19 mouse cellular contexts compared by ENCODE assay signal in genomic region chr7:128766696-128767095, GRCm38 (mm10). TPM values are rescaled to one million over a fixed set of nuclear protein-coding genes. Genes with fewer than 3 reads are reported as not detected.
DNase-seq lines count a peak whose midpoint lies in the region; ATAC-seq and TF ChIP-seq lines count a peak whose summit lies in the region.
"Had no signal": no experiment of that assay in that cellular context is flagged by ENCODE, and none has a peak within 500 bp of the region (broad histone marks: within the 10 kb centered on the region; RNA-seq: fewer than 3 reads in every experiment).

No protein-coding gene starts in this region.

- DNase-seq in forebrain, embryonic 14.5 days (ENCODE audit: low spot score): peak; percentile 5
- DNase-seq in heart, postnatal 4 days: peak; percentile 20
- no peak for DNase-seq in heart, postnatal 14 days
- DNase-seq in MN1 (ENCODE audit: low spot score): peak; percentile 24
- peak; percentile 6 for DNase-seq in brain, embryonic 14.5 days (ENCODE audit: low read depth)
- no peak for DNase-seq in kidney, adult 8-10 months
- DNase-seq: adrenal gland, adult 2 months; forebrain, postnatal 0 days; gastrocnemius, postnatal 36 days; kidney, adult 9 months; kidney, postnatal 25 days; liver, embryonic 13.5 days; right cerebral cortex, adult 18-20 months; thymus, postnatal 36 days had no signal

- TF ChIP-seq POLR2A in brain, embryonic 14.5 days (IDR thresholded peaks at IDR 0.05; ENCODE audit: borderline replicate concordance, extremely low read depth, insufficient read depth, insufficient read length, poor library complexity, severe bottlenecking): no peak

- intact Hi-C loops in heart, postnatal 14 days (cut with DNase I): no loop called here

- no peaks in the 10 kb centered on the region for H3K27me3 ChIP-seq in forebrain, embryonic 14.5 days (replicated peaks; ENCODE audit: control insufficient read depth, insufficient read depth, low read length)
- no peaks in the 10 kb centered on the region for H3K27me3 ChIP-seq in forebrain, embryonic 16.5 days (replicated peaks; ENCODE audit: control insufficient read depth, insufficient read depth, low read length)
- H3K27me3 ChIP-seq: embryonic facial prominence, embryonic 13.5 days; liver, embryonic 13.5 days; lung, embryonic 15.5 days had no signal

- no peaks in the 10 kb centered on the region for H3K4me1 ChIP-seq in forebrain, embryonic 14.5 days (ENCODE audit: control insufficient read depth, insufficient read depth, low read length)
- H3K4me1 ChIP-seq in forebrain, embryonic 16.5 days (replicated peaks; ENCODE audit: control insufficient read depth, insufficient read depth, low read length): no peaks in the 10 kb centered on the region
- H3K4me1 ChIP-seq: embryonic facial prominence, embryonic 13.5 days; liver, embryonic 13.5 days; lung, embryonic 15.5 days had no signal

- H3K9me3 ChIP-seq in forebrain, embryonic 14.5 days (replicated peaks; ENCODE audit: control insufficient read depth, low read length): no peaks in the 10 kb centered on the region
- H3K9me3 ChIP-seq in forebrain, embryonic 16.5 days (ENCODE audit: control insufficient read depth, low read length): no peaks in the 10 kb centered on the region
- H3K9me3 ChIP-seq: embryonic facial prominence, embryonic 13.5 days; liver, embryonic 13.5 days; lung, embryonic 15.5 days had no signal

- TF ChIP-seq CTCF in brain, embryonic 14.5 days (IDR thresholded peaks at IDR 0.05; ENCODE audit: borderline replicate concordance, extremely low read depth, insufficient read depth, insufficient read length): no peak

- no peak overlapping the region for H3K27ac ChIP-seq in forebrain, embryonic 14.5 days (ENCODE audit: low read depth, low read length)
- H3K27ac ChIP-seq in forebrain, embryonic 16.5 days (ENCODE audit: low read length): no peak overlapping the region
- H3K27ac ChIP-seq: embryonic facial prominence, embryonic 13.5 days; liver, embryonic 13.5 days; lung, embryonic 15.5 days; macrophage had no signal

- ATAC-seq in forebrain, embryonic 14.5 days: no peak
- ATAC-seq in forebrain, embryonic 16.5 days: no peak
- ATAC-seq: forebrain, postnatal 0 days had no signal

- H3K9ac ChIP-seq in forebrain, embryonic 14.5 days (ENCODE audit: low read length): no peak overlapping the region
- no peak overlapping the region for H3K9ac ChIP-seq in forebrain, embryonic 16.5 days (replicated peaks; ENCODE audit: low read depth, low read length)
- H3K9ac ChIP-seq: embryonic facial prominence, embryonic 13.5 days; forebrain, postnatal 0 days; liver, embryonic 13.5 days; lung, embryonic 15.5 days had no signal

- H3K4me2 ChIP-seq in forebrain, embryonic 14.5 days (ENCODE audit: low read length): no peak overlapping the region
- H3K4me2 ChIP-seq in forebrain, embryonic 16.5 days (ENCODE audit: low read length): no peak overlapping the region
- H3K4me2 ChIP-seq: embryonic facial prominence, embryonic 13.5 days; liver, embryonic 13.5 days; lung, embryonic 15.5 days; midbrain, embryonic 11.5 days had no signal

- H3K36me3 ChIP-seq in forebrain, embryonic 14.5 days (ENCODE audit: control insufficient read depth, insufficient read depth, low read length): peaks cover 86% of the 10 kb centered on the region
- H3K36me3 ChIP-seq in forebrain, embryonic 16.5 days (ENCODE audit: control insufficient read depth, insufficient read depth): peaks cover 50% of the 10 kb centered on the region

- H3K4me3 ChIP-seq in forebrain, embryonic 14.5 days (ENCODE audit: low read depth, low read length): no peak overlapping the region
- H3K4me3 ChIP-seq in forebrain, embryonic 16.5 days (replicated peaks; ENCODE audit: low read length): no peak overlapping the region
- H3K4me3 ChIP-seq: embryonic facial prominence, embryonic 13.5 days; liver, embryonic 13.5 days; lung, embryonic 15.5 days had no signal

RNA-seq across cellular contexts. Expression of gene Sec23ip, which starts 22.0 kb away (rescaled TPM):
- 30.6 and 34.7 TPM in 2 replicates for polyA plus RNA-seq in forebrain, embryonic 14.5 days (2014; fragmentation: Nextera tagmentation; extraction: Ambion mirVana)
- polyA plus RNA-seq in forebrain, embryonic 16.5 days (2015; fragmentation: Nextera tagmentation; extraction: Ambion mirVana): 37.5 and 38.6 TPM in 2 replicates
- 10 to 100 TPM; 34.9 to 36.3 TPM for total RNA-seq in heart, postnatal 4 days (2021)
- total RNA-seq in heart, postnatal 14 days (2021): 10 to 100 TPM; 27.7 to 31.6 TPM
- polyA plus RNA-seq in brain, embryonic 14.5 days (2012; rRNA removed): 22.9 and 35.9 TPM in 2 replicates

RNA-seq across cellular contexts. Expression of gene Mcmbp, which starts 26.4 kb away (rescaled TPM):
- 55.6 and 58.1 TPM in 2 replicates for polyA plus RNA-seq in forebrain, embryonic 14.5 days (2014; fragmentation: Nextera tagmentation; extraction: Ambion mirVana)
- 59.0 and 60.8 TPM in 2 replicates for polyA plus RNA-seq in forebrain, embryonic 16.5 days (2015; fragmentation: Nextera tagmentation; extraction: Ambion mirVana)
- total RNA-seq in heart, postnatal 4 days (2021): 10 to 100 TPM; 43.8 to 45.7 TPM
- 10 to 100 TPM; 26.3 to 27.2 TPM for total RNA-seq in heart, postnatal 14 days (2021)
- polyA plus RNA-seq in brain, embryonic 14.5 days (2012; rRNA removed): 39.0 and 45.2 TPM in 2 replicates

Comparison
In these comparisons a context has a peak if more than half of its experiments do, and no peak if none do; other contexts are left out.
1. DNase-seq: peak in forebrain, embryonic 14.5 days (single experiment), heart, postnatal 4 days (single experiment), MN1 (single experiment) and brain, embryonic 14.5 days (single experiment); none in heart, postnatal 14 days (0 of 2) and kidney, adult 8-10 months (0 of 2).